Mouse (Mus musculus) neural tube, embryonic 10.5 days (tissue): ENCODE data around the gene Atp2b1.

Source experiments
- DNase-seq: peaks from one replicate; pipeline ENCODE4 v3.0.0-alpha.2; 2017; ENCODE audit warnings: low spot score; ENCODE audit errors: extremely low spot score

Atp2b1 gene

DNA sequence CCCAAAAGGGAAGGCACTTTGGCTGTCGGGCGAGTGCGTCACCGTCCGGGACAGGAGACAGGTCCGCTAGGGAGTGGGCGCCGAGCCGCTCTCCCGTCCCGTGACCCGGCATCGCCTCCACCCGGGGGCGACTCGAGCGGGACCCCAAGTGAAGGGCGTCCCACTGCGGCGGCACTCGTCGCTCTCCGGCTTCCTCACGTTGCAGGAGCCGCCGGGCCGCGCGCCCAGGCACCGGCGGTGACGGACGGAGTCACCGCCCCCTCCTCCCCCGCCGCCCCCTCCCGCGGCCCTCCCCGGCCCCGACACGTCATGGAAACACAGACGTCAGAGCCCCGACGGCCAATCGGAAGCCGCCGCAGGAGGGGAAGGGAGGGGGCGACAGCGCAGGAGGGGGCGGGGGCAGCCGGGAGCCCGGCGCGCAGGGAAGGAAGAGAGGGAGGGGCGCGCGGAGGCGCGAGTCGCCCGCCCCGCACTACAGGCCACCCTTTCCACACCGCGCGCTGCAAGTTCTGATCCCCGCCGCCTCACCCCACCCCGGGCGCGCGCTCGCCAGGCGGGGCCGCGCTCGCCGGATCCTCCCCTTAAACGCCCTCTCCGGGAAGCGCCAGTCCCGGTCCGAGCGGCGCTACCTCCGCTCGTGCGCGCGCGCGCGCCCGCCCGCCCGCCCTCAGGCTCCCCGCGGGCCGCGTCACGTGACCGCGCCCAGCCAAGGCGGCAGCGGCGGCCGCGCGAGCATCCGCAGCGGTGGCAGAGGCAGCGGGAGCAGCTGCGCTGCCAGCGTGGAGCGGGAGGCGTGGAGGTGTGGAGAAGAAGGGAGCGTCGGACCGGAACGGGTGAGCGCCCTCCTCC lies at the start of gene Atp2b1:
Gene Atp2b1, plus strand, starts transcription at position 446 of the 849 bp plus-strand sequence.
- DNase-seq, result peak; percentile 95

GRCm38 (mm10) chr10:98864851-98865250 lies 49.4 kb upstream of the Atp2b1 start:
- DNase-seq, result no peak

GRCm38 (mm10) chr10:98866836-98867370 lies 47.3 kb upstream of the Atp2b1 start:
- DNase-seq, result no peak

DNA sequence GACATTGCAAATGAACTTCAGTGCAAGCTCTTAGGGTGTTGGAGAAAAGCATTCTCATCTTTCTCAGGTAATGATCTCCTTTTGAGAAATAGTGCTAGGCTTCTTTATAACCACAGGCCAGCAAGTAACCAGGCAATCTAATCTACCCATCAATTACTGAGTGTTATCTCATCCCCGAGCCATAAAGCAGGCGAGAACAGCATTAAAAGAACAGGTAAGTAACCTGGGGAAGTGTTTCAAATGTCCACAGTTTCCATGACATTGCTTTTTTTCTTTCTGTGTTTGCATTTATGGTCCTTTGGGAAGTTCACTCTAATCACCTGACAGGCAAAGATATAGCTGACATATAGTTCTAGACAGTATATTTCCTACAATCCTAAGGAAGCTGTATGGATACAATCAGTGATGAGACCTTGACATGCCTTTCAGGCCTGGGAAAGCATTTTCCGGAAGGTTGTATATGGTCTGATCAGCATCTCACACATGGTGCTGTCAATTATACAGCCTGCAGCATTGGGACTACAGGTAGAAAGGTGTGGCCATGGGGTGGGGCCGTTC lies 45.8 kb upstream of the Atp2b1 start:
- DNase-seq, result no peak

GRCm38 (mm10) chr10:98877855-98878254 lies 36.4 kb upstream of the Atp2b1 start:
- DNase-seq, result no peak

- DNase-seq, result no peak
These were observed 35.6 kb upstream of the Atp2b1 start for GRCm38 (mm10) chr10:98878636-98879035.

DNA sequence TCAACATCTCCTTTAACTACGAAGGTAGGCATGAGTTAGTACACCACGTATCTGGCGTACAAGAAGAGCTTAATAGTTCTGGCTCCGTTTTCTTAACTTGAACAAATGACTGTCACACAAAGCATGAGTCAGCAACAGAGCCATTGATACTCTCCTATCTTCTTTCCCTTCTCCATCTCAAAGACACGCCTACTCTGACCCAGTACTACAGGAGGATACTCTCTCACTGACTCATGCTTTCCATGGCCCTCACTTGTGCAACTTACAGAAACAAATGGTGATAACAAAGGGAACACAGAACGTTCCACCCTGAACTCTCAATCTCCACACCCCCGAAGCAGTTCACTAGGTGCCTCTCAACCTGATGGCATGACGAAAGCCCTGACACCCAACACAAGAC lies 34.1 kb upstream of the Atp2b1 start:
- no peak for DNase-seq

DNA sequence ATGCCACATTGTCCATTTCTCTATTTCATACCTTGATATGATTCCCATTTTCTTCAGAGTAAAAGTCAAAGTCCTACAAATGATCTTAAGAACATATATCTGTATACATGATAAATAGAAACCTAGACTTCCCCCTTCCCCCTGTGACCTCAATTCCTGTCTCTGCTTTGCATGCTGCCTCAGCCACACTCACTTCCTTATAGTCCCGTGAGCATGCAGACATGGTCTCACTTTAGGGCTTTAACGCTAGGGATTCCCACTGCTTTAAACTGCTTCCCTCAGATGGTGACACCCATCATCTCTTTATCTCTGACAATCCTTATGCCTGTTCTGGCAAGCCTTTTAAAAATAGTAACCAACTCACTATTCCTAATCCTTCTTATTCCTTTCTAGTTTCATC lies 33.5 kb upstream of the Atp2b1 start:
- no peak for DNase-seq

- no peak for DNase-seq
These were observed 32.7 kb upstream of the Atp2b1 start for GRCm38 (mm10) chr10:98881492-98881891.

DNA sequence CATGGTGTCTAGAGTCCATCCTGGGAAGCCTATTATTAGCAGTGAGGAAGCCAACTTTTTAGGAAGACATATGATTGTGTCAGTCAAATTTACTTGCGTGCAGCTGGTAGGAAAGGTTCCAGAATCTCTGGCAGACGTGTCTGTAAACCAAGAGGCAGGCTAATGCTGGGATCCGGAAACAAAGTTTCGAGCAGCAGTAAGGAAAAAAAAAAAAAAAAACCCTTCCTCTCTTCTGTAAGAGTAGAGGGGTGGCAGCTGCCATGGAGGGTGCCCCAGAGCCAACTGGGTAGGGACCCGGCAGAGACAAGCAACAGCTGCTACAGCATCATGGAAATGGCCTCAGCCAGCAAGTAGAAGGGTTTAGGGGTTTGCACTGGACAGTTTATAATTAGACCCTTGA lies 31.6 kb upstream of the Atp2b1 start:
- DNase-seq, result no peak

DNA sequence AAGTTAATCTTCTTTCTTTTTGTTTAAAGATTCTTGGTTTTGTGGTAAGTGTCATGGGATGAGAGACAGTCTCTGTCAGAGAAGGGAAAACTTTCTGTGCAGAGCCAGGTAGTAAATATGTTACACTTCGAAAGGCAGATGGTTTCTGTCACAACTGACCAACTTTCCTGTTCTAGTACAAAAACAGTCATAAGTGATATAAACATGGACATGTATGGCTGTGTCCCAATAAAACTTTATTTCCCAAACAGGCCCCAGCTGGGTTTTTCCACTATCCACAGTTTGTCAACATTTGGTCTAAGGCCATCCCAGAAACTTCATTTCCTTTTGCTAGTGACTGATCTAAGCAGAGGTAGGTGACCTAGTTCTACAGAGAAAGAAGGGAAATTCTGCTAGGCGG lies 29.8 kb upstream of the Atp2b1 start:
- no peak for DNase-seq

- no peak for DNase-seq
These were observed 27.4 kb upstream of the Atp2b1 start for GRCm38 (mm10) chr10:98886770-98887271.

GRCm38 (mm10) chr10:98891361-98891760 lies 22.8 kb upstream of the Atp2b1 start:
- no peak for DNase-seq

DNA sequence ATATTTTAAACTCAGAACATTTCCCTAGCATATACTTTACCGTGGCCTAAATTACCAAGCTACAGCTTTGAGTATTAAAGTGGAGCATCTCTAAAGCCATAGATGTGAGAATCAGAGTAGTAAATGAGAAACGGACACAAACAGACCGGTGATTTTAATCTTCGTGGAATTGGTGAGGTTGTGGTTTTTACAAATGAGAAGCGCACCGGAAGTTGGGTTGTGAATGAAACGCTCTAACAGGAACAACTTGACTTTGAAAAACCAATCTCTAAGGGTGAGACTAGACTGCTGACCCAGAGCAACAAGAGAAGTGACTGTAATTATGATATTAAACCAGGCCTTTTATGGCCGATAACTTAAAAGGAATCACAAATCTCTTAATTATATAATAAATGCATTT lies 16.7 kb upstream of the Atp2b1 start:
- DNase-seq, result no peak

DNA sequence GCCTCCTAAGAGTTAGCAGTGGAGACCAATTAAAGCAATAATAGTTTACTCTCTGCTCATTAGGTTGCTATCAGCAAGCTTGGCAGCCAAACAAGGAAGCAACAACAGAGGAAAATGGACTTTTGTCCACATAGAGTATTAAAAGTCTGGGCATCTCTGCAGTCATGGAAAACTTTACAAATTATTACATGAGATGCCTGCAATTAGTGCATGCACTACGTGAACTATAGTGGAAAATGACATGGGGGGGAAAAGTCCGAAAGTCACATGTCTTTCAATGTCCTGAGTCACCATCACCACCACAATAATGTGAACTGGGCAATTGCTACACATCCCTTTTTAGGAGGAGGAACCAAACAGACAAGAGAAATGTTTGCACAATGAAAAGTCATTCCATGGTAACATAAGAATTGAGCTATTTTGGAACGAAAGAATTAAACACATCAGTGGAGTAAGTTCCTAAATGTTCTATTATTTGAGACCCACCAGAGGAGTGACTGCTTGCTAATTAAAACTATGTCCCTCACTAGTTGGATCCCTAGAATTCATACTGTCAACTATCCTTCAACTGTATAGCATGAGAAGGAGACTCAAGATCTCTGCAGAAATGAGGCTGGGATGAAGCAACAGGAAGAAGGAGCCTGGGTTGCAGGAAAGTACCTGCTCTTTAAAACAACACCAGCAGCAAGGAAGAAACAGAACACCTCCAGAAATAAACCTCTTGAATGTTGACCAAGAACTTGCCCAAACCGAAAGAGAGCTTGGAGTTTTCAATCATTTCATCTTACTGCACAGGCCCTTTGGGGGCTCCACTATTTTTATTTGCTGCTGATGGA lies 16.1 kb upstream of the Atp2b1 start:
- no peak for DNase-seq

DNA sequence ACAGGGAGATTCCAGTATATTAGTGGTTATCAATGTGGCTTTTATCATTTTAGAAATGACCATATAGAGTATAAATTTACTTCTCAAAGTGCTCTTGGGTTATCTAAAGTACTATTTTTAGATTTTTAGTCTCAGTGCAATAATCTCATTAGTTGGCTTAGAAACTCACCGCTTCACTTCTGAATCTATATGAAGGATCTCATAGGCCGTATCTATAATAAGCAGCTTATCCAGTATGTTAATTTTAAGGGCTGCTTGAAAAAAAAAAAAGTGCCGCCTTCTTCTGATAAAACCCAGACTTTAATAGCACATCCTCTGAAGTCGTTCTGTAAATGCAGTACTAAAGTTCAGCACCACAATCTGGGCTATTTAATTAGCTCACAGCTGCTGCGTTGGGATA lies 12.7 kb upstream of the Atp2b1 start:
- no peak for DNase-seq

DNA sequence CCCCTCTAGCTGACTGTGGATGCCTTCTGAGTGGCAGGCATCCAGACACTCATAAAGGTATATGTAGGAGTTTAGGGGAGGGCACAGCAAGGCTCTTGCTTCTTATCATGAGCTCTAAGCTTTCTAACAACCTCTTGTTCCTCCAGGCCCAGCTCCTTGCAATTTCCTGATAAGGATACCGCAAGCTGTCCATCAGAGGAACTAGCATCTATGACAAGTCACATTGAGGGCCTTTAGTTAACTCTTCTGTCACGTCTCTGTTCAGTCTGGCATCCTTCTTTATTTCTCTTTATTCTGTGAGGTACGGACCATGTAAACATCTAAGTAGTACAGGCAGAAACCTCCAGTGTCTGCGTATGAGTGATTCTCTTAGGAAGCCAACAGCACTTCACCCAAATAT lies 8.2 kb upstream of the Atp2b1 start:
- DNase-seq, result no peak

- DNase-seq, result no peak
These were observed 7.2 kb upstream of the Atp2b1 start for GRCm38 (mm10) chr10:98906941-98907549.

GRCm38 (mm10) chr10:98913610-98913960 lies 621 bp upstream of the Atp2b1 start:
- no peak for DNase-seq

DNA sequence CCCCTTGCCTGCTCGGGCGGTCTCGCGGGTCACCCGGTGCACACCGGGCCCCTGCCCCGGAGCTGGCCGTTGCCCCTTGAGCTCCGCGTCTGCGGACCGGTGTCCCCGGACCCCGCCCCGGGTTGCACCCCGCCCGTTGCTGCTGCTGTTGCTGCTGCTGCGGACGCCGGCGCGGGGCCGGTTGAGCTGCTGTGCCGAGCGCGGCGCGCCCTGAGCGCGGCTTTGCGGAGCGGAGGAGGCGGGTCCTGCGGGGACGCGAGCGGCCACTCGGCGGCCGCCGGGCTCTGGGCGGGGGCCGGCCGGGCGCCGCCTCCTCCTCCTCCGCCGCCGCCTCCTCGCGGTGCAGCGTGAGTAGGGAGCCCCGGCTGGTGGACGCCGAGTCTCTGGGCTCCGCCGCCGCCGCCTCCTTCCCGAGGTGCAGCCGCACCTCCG lies 620 bp downstream of the Atp2b1 start:
- DNase-seq, result peak; percentile 83

DNA sequence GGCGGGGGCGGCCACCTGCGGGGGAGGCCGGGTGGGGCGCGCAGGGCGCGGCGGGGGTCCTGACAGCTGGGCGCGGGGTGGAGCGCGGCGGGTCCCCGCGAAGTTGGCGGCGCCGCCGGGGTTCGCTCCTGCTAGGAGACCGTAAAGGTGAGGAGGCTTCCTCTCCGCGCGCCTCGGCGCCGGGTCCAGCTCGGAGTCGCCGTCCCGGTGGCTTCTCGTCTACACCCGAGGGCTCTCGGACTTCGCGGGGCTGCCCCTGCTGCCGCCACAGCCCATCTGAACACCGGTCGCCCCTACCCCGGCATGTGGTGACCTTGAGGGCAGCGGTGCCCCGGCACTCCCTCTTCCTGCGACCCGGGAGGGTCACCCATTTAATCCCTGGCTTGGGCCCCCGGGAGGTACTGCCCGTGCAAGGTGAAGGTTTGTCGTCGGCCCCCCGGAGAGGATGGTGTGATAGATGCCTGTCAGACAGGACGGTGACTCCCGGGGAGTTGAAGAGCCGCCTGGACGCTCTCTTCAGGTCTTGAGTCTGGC lies 1.3 kb downstream of the Atp2b1 start:
- no peak for DNase-seq
